Mouse (Mus musculus): ENCODE results near the gene Nf2. TPM values are rescaled to one million over a fixed set of nuclear protein-coding genes. Genes with fewer than 3 reads are reported as not detected.

Gene Nf2
- polyA plus RNA-seq, 1 experiment from 2014 or later: 58.2 TPM

DNA sequence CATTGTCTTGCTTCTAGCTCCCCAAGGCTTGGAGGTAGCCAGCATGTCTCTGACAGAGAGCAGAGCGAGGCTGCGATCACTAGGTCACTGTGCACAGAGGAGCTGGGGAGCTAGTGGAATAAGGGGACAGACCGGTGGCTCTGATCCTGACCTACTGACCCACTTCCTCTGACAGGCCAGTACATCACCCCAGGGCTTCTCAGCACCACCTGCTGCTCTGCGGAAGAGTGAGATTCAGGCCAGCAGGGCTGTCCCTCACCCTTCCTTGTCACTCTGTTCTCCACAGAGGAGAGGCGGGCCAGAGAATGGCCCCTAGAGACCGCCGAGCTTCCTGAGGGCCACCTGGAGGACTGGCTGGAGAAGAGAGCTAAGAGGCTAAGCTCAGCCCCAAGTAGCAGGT lies 117.6 kb downstream of the Nf2 start:
- Histone ChIP-seq H3K27ac (no peak overlapping the region), H3K9me3 (replicated peaks) (no peaks in the 10 kb centered on the region), H3K4me1 (peaks cover 11% of the 10 kb centered on the region), H3K36me3 (ENCODE audit: poor library complexity, severe bottlenecking) (peaks cover 8% of the 10 kb centered on the region; the same call in 1 of the 2 replicates), H3K9ac (no peak overlapping the region), H3K4me3 (no peak overlapping the region), H3K4me2 (no peak overlapping the region), H3K27me3 (no peaks in the 10 kb centered on the region)
- WGBS: 79% methylated on average over 7 of the region's 7 CpGs
- no peak for ATAC-seq

DNA sequence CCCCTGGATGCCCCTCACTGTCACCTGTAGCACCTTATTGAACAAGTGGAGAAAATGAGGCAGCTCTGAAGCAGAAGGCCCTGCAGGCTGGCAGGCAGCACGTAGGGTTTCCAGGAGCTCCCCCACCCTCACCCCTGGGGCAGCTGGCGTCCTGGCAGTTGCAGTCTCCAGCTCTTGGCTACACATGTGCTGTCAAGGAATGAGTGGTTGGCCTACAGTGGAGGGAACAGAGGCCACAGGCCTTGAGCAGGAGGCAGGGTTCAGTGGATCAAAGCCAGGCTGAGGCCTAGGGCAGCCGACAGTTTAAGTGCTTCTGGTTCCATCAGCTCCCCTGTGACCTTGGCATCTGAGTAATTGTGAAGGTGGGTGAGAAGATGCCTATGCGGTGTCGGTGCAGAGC lies 118.4 kb downstream of the Nf2 start:
- H3K9ac ChIP-seq: no peak overlapping the region
- no peaks in the 10 kb centered on the region for H3K9me3 ChIP-seq (replicated peaks)
- WGBS: 91% methylated on average over 5 of the region's 5 CpGs
- H3K4me1 ChIP-seq: peaks cover 11% of the 10 kb centered on the region
- H3K27ac ChIP-seq: no peak overlapping the region
- H3K4me2 ChIP-seq: no peak overlapping the region
- H3K27me3 ChIP-seq: no peaks in the 10 kb centered on the region
- peaks cover 16% of the 10 kb centered on the region for H3K36me3 ChIP-seq (ENCODE audit: poor library complexity, severe bottlenecking)
- H3K4me3 ChIP-seq: no peak overlapping the region
- ATAC-seq: no peak

DNA sequence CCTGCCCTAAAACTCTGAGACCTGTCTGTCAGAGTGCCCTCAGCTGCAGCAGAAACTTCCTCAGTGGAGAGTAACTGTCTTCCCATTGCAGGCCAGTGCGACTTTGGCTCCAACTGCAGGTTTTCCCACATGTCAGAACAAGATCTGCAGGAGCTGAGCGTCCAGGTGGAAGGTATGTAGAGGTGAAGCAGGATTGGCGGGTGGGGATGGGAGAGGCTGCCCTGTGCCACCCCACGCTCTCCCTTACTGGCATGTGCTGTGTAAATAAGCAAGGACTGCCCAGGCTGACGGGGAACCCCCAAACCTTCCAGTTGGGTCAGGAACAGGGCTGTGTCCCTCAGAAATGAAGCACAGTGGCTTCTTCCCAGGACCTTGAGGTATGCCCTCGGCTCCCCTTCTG lies 119.2 kb downstream of the Nf2 start:
- Histone ChIP-seq H3K27ac (no peak overlapping the region), H3K27me3 (no peaks in the 10 kb centered on the region), H3K9me3 (replicated peaks) (no peaks in the 10 kb centered on the region), H3K4me2 (no peak overlapping the region), H3K4me1 (peaks cover 6% of the 10 kb centered on the region), H3K36me3 (ENCODE audit: poor library complexity, severe bottlenecking) (peaks cover 24% of the 10 kb centered on the region), H3K9ac (no peak overlapping the region), H3K4me3 (no peak overlapping the region)
- ATAC-seq: no peak
- 91% methylated on average over 6 of the region's 6 CpGs for WGBS

DNA sequence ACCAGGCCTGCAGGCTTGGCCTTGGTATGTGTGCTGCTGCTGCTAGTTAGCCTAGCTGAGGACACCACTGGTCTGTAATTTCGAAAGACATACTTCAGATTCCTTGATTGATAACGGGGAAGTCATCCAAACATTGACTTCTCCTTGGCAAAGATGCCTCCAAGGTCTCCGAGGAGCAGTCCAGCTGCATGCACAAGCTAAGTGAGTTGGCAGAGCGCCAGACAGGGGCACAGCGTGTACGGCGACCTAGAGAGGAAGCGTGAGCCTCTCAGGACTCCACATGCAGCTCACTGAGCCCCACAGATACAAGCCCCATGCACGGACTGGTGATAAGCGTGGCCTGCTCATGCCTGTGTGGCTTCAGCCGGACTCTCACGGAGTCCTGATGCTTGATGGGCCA lies 119.7 kb downstream of the Nf2 start:
- no peak overlapping the region for H3K9ac ChIP-seq
- no peak overlapping the region for H3K4me3 ChIP-seq
- ATAC-seq: no peak
- H3K27me3 ChIP-seq: no peaks in the 10 kb centered on the region
- WGBS: 66% methylated on average over 12 of the region's 12 CpGs
- no peak overlapping the region for H3K27ac ChIP-seq
- no peaks in the 10 kb centered on the region for H3K9me3 ChIP-seq (replicated peaks)
- H3K4me1 ChIP-seq: peaks cover 5% of the 10 kb centered on the region; the same call in 1 of the 2 replicates
- H3K36me3 ChIP-seq (ENCODE audit: poor library complexity, severe bottlenecking): peaks cover 29% of the 10 kb centered on the region
- H3K4me2 ChIP-seq: no peak overlapping the region

DNA sequence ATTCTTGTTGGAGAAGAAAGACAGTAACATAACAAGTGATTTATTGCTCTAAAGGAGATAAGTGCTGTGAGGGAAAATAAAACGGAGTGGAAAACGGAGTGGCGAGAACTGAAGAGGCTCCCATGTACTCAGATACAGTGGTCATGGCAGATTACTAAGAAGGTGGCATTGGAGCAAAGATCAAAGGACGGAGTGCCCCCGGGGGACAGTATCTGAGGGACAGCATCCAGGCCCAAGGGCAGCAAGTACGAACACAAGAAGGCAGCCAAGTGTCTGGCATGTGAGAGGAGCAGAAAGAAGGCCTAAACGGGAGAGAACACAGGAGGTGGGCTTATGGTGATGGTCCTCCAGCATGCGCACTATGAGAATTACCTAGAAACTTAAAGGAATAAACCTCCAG lies 127.6 kb downstream of the Nf2 start:
- no peak overlapping the region for H3K27ac ChIP-seq
- H3K36me3 ChIP-seq (ENCODE audit: poor library complexity, severe bottlenecking): peaks cover 45% of the 10 kb centered on the region
- H3K4me2 ChIP-seq: no peak overlapping the region
- WGBS: 79% methylated on average over 8 of the region's 8 CpGs
- ATAC-seq: no peak
- H3K9me3 ChIP-seq (replicated peaks): no peaks in the 10 kb centered on the region
- H3K4me3 ChIP-seq: no peak overlapping the region
- H3K9ac ChIP-seq: no peak overlapping the region
- peaks cover 13% of the 10 kb centered on the region for H3K4me1 ChIP-seq
- no peaks in the 10 kb centered on the region for H3K27me3 ChIP-seq

DNA sequence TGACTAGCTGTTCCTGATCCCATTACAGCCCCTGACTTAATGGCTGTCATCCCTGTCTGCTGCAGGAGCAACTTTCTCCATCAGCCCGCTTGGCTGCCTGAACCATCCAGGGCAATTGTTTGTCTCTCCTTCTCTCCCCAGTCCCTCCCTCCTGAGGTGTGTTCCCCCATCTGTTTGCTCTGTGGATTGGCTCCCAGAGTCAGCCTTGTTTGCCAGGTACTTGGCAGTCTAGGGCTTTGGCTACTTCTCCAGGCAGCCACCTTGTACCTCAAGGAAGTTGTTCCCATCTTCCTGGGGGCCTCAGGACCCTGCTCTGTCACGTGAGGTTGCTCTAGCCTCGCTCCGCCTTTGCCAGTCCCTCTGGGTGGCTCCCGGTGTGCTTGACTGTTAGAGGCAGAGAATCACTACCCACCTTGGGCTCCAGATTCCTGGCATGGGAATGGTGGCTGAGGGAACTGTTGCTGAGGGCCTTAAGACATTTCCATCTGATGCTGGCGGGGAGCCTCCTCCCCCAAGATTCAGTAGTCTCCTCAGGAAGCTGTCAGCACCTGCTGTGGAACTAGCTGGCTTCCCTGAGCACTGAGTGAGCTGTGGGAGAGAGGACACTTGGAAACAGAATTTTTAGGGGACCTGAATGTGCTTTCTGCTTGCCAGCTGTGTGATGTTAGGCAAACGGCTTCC lies 128.3 kb downstream of the Nf2 start:
- no peak for ATAC-seq
- Histone ChIP-seq H3K36me3 (ENCODE audit: poor library complexity, severe bottlenecking) (peaks cover 38% of the 10 kb centered on the region), H3K4me2 (no peak overlapping the region), H3K9me3 (replicated peaks) (no peaks in the 10 kb centered on the region), H3K27ac (no peak overlapping the region), H3K9ac (no peak overlapping the region; the same call in 1 of the 2 replicates), H3K27me3 (no peaks in the 10 kb centered on the region), H3K4me1 (peaks cover 17% of the 10 kb centered on the region), H3K4me3 (no peak overlapping the region)
- 50% methylated on average over 7 of the region's 7 CpGs for WGBS

DNA sequence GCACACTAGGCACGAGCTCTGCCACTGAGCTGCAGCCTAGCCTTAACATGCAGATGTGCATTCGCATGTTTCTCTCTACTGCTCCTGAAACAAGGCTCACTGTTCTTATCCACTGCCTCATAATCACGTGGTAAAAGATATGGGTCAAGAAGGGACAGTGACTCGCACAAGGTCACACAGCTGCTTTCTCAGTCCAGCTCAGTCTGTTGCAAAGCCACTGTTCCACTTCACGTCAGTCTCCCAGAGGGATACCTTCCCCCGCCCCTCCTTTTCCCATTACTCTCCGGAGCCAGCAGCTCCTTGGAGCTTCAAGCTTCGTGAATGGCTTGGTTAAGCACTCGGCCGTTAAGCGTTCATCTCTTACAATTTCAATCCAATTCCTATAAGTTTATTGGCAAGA lies 128.9 kb downstream of the Nf2 start:
- H3K4me3 ChIP-seq: no peak overlapping the region
- no peak overlapping the region for H3K27ac ChIP-seq
- no peak overlapping the region for H3K9ac ChIP-seq
- no peaks in the 10 kb centered on the region for H3K27me3 ChIP-seq
- 63% methylated on average over 11 of the region's 11 CpGs for WGBS
- H3K36me3 ChIP-seq (ENCODE audit: poor library complexity, severe bottlenecking): peaks cover 32% of the 10 kb centered on the region
- ATAC-seq: no peak
- no peak overlapping the region for H3K4me2 ChIP-seq
- peaks cover 17% of the 10 kb centered on the region for H3K4me1 ChIP-seq
- H3K9me3 ChIP-seq (replicated peaks): no peaks in the 10 kb centered on the region

DNA sequence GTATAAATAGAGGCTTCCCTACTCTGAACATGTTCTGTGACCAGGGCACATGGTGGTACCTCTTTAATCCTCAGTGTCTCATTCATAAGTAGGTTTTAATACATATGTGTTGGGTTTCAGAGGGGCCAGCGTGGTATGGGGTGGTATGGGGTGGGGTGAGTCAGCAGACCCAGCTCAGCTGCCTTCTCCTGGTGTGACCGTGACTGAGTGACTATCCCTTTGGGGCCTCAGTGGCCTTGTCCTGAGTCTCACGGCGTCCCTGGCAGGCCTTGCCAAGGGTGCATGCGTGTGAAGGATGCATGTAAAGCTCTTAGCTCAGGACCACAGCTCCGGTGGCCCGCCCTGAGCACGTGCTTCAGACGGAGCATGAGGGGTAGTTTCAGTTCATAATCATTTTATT lies 129.4 kb downstream of the Nf2 start:
- no peak for ATAC-seq
- H3K9ac ChIP-seq: no peak overlapping the region
- no peak overlapping the region for H3K4me3 ChIP-seq
- H3K9me3 ChIP-seq (replicated peaks): no peaks in the 10 kb centered on the region
- no peak overlapping the region for H3K4me2 ChIP-seq
- no peak overlapping the region for H3K27ac ChIP-seq
- 93% methylated on average over 9 of the region's 9 CpGs for WGBS
- H3K36me3 ChIP-seq (ENCODE audit: poor library complexity, severe bottlenecking): peaks cover 28% of the 10 kb centered on the region
- H3K27me3 ChIP-seq: no peaks in the 10 kb centered on the region
- peaks cover 17% of the 10 kb centered on the region for H3K4me1 ChIP-seq

DNA sequence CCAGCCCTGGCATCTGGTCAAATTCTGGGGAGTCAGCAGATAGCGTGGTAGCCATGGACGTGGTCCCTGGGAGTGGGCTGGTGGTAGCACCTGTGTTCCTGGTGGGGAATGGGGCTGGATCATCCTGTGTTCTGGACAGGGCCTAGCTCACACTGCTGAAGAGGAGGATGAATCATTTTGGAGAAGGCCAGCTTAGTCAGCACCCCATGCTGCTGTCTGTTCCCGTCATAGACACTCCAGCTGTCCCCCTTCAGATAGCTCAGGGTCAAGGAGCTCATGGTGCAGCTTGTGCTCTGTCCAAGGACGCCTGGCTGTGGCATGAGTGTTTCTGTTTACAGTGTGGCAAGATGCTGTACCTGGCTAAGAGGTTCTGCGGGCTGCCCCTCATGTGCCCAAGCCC lies 130.8 kb downstream of the Nf2 start:
- peaks cover 14% of the 10 kb centered on the region for H3K36me3 ChIP-seq (ENCODE audit: poor library complexity, severe bottlenecking)
- H3K9me3 ChIP-seq (replicated peaks): no peaks in the 10 kb centered on the region
- 85% methylated on average over 5 of the region's 5 CpGs for WGBS
- no peaks in the 10 kb centered on the region for H3K27me3 ChIP-seq
- H3K4me2 ChIP-seq: no peak overlapping the region
- ATAC-seq: no peak
- no peak overlapping the region for H3K9ac ChIP-seq
- peaks cover 17% of the 10 kb centered on the region for H3K4me1 ChIP-seq
- no peak overlapping the region for H3K4me3 ChIP-seq
- H3K27ac ChIP-seq: no peak overlapping the region

DNA sequence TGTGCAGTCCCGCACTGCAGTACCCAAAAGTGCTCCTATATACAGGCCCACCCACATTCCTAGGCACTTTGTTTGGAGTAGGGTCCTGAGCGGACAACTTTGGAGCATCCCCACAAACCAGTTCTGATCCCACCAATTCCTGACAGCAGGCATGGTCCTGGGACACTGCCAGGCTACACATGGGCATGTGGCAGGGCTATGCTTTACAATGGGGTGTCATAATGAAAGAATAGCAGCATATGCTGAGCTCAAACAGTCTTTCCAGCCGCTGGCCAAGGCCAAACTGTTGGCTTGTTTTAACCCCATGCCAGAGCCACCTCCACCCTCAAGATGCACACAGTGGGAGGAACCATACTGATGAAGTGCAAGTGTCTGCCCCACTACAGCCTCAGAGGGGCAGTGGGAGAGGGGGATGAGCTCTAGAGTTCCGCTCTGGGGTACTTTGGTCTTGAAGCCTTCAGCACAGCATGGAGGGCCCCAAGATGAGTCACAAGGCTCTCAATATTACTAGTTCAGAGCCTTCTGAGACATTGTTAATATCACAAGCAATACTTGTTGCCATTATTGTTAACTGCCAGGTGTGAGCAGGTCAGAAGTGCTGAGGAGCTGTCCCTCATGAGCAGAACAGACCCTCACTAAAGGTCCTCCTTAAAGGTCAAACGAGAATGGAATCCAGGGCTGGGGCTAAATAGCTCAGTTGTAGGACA lies 132.7 kb downstream of the Nf2 start:
- peaks cover 17% of the 10 kb centered on the region for H3K4me1 ChIP-seq
- H3K27ac ChIP-seq: no peak overlapping the region
- no peak overlapping the region for H3K4me3 ChIP-seq
- ATAC-seq: no peak
- no peaks in the 10 kb centered on the region for H3K27me3 ChIP-seq
- H3K4me2 ChIP-seq: no peak overlapping the region
- H3K9me3 ChIP-seq (replicated peaks): no peaks in the 10 kb centered on the region
- no peaks in the 10 kb centered on the region for H3K36me3 ChIP-seq (ENCODE audit: poor library complexity, severe bottlenecking)
- WGBS: 88% methylated on average over 5 of the region's 5 CpGs
- no peak overlapping the region for H3K9ac ChIP-seq

Measured in forebrain, embryonic 13.5 days (tissue).